Mouse (Mus musculus) left cerebral cortex, postnatal 4 days (tissue): ENCODE data around the gene 5430402E10Rik. TPM values are rescaled to one million over a fixed set of nuclear protein-coding genes. Genes with fewer than 3 reads are reported as not detected.
"Not testable (repeated sequence)": the region's sequence is repeated elsewhere in the genome, so short reads cannot be mapped to it uniquely, and the experiment has no call there.

Experiments used
- DNase-seq: peaks from one replicate; pipeline ENCODE4 v3.0.0-alpha.2; 2022
- intact Hi-C: fragments of 180-260 bp; cut with DNase I; formaldehyde crosslinking; loops from one replicate; pipeline ENCODE4 v1.15.1; 2025
- total RNA-seq, 2 experiments: library from RNA; stranded (reverse); gene quantifications; 2 replicates each; pipeline ENCODE4 v1.2.3; 2021

The 5430402E10Rik gene
- not detected for total RNA-seq

GRCm38 (mm10) chrX:77924962-77925361 lies at the start of gene 5430402E10Rik:
TSS of gene 5430402E10Rik (minus strand) at chrX:77925062.
- DNase-seq, intact Hi-C loops: not testable (repeated sequence)

DNA sequence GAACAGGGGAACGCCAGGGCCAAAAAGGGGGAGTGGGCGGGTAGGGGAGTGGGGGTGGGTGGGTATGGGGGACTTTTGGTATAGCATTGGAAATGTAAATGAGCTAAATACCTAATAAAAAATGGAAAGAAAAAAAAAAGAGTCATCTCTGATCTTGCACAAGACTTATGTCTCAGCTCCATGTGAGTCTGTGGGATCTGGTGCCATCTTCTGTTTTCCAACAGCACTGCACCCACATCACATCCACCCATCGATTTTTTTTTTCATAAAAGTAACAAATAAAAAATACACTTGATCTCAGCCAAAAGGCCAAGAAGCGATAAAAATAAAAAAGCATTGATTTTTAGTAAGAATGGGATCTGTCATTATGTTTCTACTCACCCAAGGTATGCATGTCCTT lies 44.8 kb downstream of the 5430402E10Rik start:
- intact Hi-C loops, DNase-seq: not testable (repeated sequence)

Other genes with a start within 250 kb of the 5430402E10Rik start
- gene Prkx, start 128.8 kb downstream of the 5430402E10Rik start, total RNA-seq: 10 to 100 TPM; 20.2 to 24.8 TPM
- not detected for gene Pbsn, start 71.4 kb downstream of the 5430402E10Rik start, total RNA-seq
- gene Gm14744, start 60.3 kb downstream of the 5430402E10Rik start, total RNA-seq: not detected
- gene Obp1a, start 166.3 kb upstream of the 5430402E10Rik start, total RNA-seq: not detected
- not detected for gene Gm5938, start 200.4 kb upstream of the 5430402E10Rik start, total RNA-seq